Mouse (Mus musculus) neural tube, embryonic 15.5 days (tissue): ENCODE data around the gene Gm10318. TPM values are rescaled to one million over a fixed set of nuclear protein-coding genes. Genes with fewer than 3 reads are reported as not detected.

Experiments used
- ATAC-seq: fragments of 200-750 bp; cut with Nextera tagmentation; 2 replicates; pipeline ENCODE4 v1.8.0; 2017; ENCODE audit warnings: mild to moderate bottlenecking, moderate TSS enrichment, moderate library complexity; ENCODE audit not compliant: low FRiP score
- H3K27ac ChIP-seq: fragments of 300-500 bp; sonication (generic); replicated peaks from 2 replicates; pipeline ENCODE4 v1.5.1; 2015; ENCODE audit warnings: mild to moderate bottlenecking, inconsistent platforms
- H3K27me3 ChIP-seq: fragments of 300-500 bp; sonication (generic); replicated peaks from 2 replicates; pipeline ENCODE4 v1.6.1; 2015; ENCODE audit warnings: inconsistent platforms
- H3K36me3 ChIP-seq: fragments of 300-500 bp; sonication (generic); 2 replicates; pipeline ENCODE4 v1.6.1; 2015; ENCODE audit warnings: inconsistent platforms
- H3K4me1 ChIP-seq: fragments of 300-500 bp; sonication (generic); 2 replicates; pipeline ENCODE4 v1.6.1; 2015; ENCODE audit warnings: inconsistent platforms
- H3K4me2 ChIP-seq: fragments of 300-500 bp; sonication (generic); 2 replicates; pipeline ENCODE4 v1.6.1; 2015; ENCODE audit warnings: inconsistent platforms, mild to moderate bottlenecking, moderate library complexity
- H3K4me3 ChIP-seq: fragments of 300-500 bp; sonication (generic); replicated peaks from 2 replicates; pipeline ENCODE4 v1.5.1; 2015; ENCODE audit warnings: mild to moderate bottlenecking, inconsistent platforms
- H3K9ac ChIP-seq: fragments of 300-500 bp; sonication (generic); replicated peaks from 2 replicates; pipeline ENCODE4 v1.6.1; 2015; ENCODE audit warnings: mild to moderate bottlenecking, inconsistent platforms
- H3K9me3 ChIP-seq: fragments of 300-500 bp; sonication (generic); replicated peaks from 2 replicates; pipeline ENCODE4 v1.6.1; 2016; ENCODE audit warnings: inconsistent platforms
- WGBS: fragments of 180-500 bp; shearing (Covaris S2); methylation state at CpG from one replicate; pipeline ENCODE4 v1.1.7; 2015; ENCODE audit warnings: mixed read lengths; 5-methylcytosine and 5-hydroxymethylcytosine counted together
- polyA plus RNA-seq: library from polyadenylated mRNA; unstranded; fragments of >200 nt; fragmentation: Nextera tagmentation; extraction: Ambion mirVana; gene quantifications from 2 replicates; pipeline ENCODE4 v1.2.1, GENCODE M21; 2015

Gm10318 gene
- polyA plus RNA-seq, result 0.20 TPM in 1 of 2 replicates, not detected in the other

DNA sequence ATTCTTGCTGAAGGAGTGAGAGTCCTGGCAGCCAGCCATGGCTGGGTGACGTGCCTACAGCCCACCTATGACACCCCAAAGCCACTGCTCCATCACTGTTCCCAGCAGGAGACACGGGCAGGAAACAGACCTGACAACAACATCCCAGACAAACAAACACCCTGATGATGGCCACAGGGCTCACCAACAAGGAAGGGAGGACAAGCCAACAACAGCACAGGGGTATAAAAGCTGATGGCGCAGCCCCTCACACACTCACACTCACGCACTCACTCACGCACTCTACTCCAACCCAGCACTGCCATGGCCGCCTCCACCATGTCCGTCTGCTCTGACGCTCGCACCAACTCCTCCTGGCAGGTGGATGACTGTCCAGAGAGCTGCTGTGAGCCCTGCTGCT lies at the start of gene Gm10318:
TSS of gene Gm10318 (plus strand) at position 301 of the 400 bp plus-strand sequence.
- Histone ChIP-seq H3K9ac (no peak within 1 kb of the TSS), H3K36me3 (no peaks in the 10 kb centered on the region), H3K4me2 (no peak within 1 kb of the TSS), H3K9me3 (no peaks in the 10 kb centered on the region), H3K4me3 (no peak within 1 kb of the TSS), H3K27me3 (no peaks in the 10 kb centered on the region), H3K4me1 (no peaks in the 10 kb centered on the region), H3K27ac (no peak within 1 kb of the TSS)
- ATAC-seq, result no peak
- WGBS, result 65% methylated on average over 9 of the region's 9 CpGs

DNA sequence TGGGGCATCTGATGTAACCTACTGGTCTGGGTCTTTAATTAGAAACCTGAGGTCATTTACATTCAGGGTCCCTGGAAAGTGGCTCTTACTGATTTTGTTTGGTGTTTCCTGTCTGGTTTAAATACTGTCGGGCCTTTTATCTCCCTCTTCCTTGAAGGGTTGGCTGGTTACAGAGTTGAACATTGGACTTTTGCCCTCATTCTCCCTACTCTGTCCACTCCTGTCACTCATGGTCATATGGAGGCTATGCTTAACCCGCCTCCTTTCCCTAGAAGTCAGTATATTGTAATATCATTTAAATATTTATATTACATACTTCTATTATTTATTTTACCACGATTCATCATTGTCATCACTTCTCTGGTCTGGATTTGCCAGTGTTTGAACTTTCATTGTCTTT lies 48.6 kb upstream of the Gm10318 start:
- Histone ChIP-seq H3K9ac (no peak overlapping the region), H3K4me1 (no peaks in the 10 kb centered on the region)

DNA sequence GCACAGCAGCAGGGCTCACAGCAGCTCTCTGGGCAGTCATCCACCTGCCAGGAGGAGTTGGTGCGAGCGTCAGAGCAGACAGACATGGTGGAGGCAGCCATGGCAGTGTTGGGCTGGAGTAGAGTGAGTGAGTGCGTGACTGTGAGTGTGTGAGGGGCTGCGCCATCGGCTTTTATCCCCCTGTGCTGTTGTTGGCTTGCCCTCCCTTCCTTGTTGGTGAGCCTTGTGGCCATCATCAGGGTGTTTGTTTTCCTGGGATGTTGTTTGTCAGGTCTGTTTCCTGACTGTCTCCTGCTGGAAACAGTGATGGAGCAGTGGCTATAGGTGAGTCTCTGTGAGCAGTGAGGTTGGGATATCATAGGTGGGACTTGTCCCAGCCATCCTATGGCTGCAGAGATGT lies 40.9 kb upstream of the Gm10318 start, which contains the start of gene Gm9507:
TSS of gene Gm9507 (minus strand) at position 101 of the 400 bp plus-strand sequence.
- no peak for ATAC-seq
- Histone ChIP-seq H3K27me3 (no peaks in the 10 kb centered on the region), H3K27ac (no peak within 1 kb of the TSS), H3K36me3 (no peaks in the 10 kb centered on the region), H3K4me1 (peaks cover 4% of the 10 kb centered on the region; the same call in 1 of the 2 replicates), H3K4me3 (no peak within 1 kb of the TSS), H3K4me2 (no peak within 1 kb of the TSS), H3K9me3 (no peaks in the 10 kb centered on the region), H3K9ac (no peak within 1 kb of the TSS)
- WGBS, result 67% methylated on average over 5 of the region's 5 CpGs

More for the DNA sequence above, 48.6 kb upstream of the Gm10318 start:
- Histone ChIP-seq H3K27ac (no peak overlapping the region), H3K9me3 (no peaks in the 10 kb centered on the region), H3K4me2 (no peak overlapping the region), H3K27me3 (no peaks in the 10 kb centered on the region), H3K36me3 (no peaks in the 10 kb centered on the region), H3K4me3 (no peak overlapping the region)
- ATAC-seq, result no peak
- WGBS, result 85% methylated on average over 3 of the region's 3 CpGs

DNA sequence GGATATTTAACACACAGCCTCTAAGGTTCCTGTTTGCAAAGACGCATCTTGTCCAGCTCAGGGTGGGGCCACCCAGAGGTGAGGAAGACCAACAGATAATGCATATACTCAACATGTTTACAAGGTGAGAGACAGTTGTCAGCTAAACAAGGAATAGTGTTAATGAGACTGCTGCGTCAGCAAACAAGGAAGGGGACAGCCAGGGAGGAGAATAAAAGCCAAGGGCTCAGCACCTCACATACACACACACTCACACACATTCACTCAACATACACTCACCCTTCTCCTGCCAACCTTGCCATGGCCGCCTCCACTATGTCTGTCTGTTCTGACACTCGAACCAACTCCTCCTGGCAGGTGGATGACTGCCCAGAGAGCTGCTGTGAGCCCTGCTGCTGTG lies 38.3 kb upstream of the Gm10318 start, which contains the start of gene Gm2696:
TSS of gene Gm2696 (plus strand) at position 301 of the 400 bp plus-strand sequence.
- Histone ChIP-seq H3K4me3 (no peak within 1 kb of the TSS), H3K9me3 (no peaks in the 10 kb centered on the region), H3K27me3 (no peaks in the 10 kb centered on the region), H3K4me1 (peaks cover 4% of the 10 kb centered on the region; the same call in 1 of the 2 replicates), H3K9ac (no peak within 1 kb of the TSS), H3K36me3 (no peaks in the 10 kb centered on the region), H3K27ac (no peak within 1 kb of the TSS), H3K4me2 (no peak within 1 kb of the TSS)
- 52% methylated on average over 4 of the region's 4 CpGs for WGBS
- ATAC-seq, result no peak

DNA sequence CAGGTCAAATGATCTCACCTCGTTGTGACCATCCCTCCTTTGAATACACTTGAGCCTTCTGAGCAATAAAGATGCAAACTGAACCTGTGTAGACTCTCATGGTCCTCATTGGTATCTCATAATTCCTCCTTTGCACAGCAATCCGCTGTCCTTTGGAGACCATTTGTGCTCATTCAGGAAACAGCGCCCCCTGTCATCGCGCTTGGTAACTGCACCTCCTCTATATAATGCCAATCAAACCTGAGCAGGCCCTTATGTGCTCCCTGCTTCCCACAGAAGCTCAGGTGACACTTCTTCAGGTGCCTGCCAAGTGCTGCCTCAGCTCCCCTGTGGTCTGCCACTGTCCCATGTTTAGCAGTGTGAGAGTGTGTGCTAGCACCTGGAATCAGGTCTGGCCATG lies 37.1 kb upstream of the Gm10318 start:
- Histone ChIP-seq H3K27me3 (no peaks in the 10 kb centered on the region), H3K4me1 (peaks cover 4% of the 10 kb centered on the region; the same call in 1 of the 2 replicates), H3K9me3 (no peaks in the 10 kb centered on the region), H3K9ac (no peak overlapping the region), H3K4me3 (no peak overlapping the region), H3K4me2 (no peak overlapping the region), H3K27ac (no peak overlapping the region), H3K36me3 (no peaks in the 10 kb centered on the region)
- no peak for ATAC-seq
- 35% methylated on average over 5 of the region's 5 CpGs for WGBS

DNA sequence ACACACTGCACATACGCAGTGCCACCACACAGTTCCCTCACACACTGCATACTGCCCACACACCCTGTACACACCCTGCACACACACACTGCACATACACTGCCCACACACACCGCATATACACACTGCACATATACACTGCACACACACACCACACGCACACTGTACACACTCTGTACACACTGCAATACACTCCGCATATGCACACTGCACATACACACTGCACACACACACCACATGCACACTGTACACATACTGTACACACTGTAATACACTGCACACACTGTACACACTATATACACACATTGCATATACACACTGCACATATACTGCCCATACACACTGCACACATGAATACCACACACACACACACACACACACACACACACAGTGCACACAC lies 34.1 kb upstream of the Gm10318 start:
- Histone ChIP-seq H3K9ac (no peak overlapping the region), H3K27ac (no peak overlapping the region), H3K36me3 (no peaks in the 10 kb centered on the region), H3K9me3 (no peaks in the 10 kb centered on the region; the same call in 1 of the 2 replicates), H3K4me3 (no peak overlapping the region), H3K27me3 (no peaks in the 10 kb centered on the region), H3K4me2 (no peak overlapping the region), H3K4me1 (peaks cover 4% of the 10 kb centered on the region; the same call in 1 of the 2 replicates)
- no peak for ATAC-seq
- 98% methylated on average over 4 of the region's 4 CpGs for WGBS

DNA sequence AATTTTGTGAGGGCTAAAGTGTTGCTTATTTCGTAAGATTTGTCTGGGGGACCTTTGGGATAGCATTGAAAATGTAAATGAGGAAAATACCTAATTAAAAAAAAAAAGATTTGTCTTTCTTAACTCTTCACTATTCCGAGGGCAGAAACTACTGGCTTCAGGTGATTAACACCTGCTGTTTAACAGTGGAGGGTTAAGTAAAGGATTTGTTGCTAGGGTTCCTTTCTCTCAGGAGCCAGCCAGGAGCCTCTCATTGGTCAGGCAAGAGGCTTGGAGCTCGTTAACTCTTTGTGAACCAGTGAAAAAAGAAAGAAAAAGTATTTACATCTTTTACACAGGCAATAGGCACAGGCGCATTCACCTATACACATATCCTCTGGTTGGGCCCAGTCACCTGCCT lies 33.5 kb upstream of the Gm10318 start:
- peaks cover 5% of the 10 kb centered on the region; the same call in 1 of the 2 replicates for H3K9me3 ChIP-seq
- no peak overlapping the region for H3K4me2 ChIP-seq
- H3K4me3 ChIP-seq, result no peak overlapping the region
- H3K36me3 ChIP-seq, result no peaks in the 10 kb centered on the region
- H3K4me1 ChIP-seq, result peaks cover 4% of the 10 kb centered on the region; the same call in 1 of the 2 replicates
- no peak overlapping the region for H3K27ac ChIP-seq
- H3K9ac ChIP-seq, result no peak overlapping the region
- H3K27me3 ChIP-seq, result no peaks in the 10 kb centered on the region
- 41% methylated on average over 4 of the region's 4 CpGs for WGBS
- ATAC-seq, result no peak

DNA sequence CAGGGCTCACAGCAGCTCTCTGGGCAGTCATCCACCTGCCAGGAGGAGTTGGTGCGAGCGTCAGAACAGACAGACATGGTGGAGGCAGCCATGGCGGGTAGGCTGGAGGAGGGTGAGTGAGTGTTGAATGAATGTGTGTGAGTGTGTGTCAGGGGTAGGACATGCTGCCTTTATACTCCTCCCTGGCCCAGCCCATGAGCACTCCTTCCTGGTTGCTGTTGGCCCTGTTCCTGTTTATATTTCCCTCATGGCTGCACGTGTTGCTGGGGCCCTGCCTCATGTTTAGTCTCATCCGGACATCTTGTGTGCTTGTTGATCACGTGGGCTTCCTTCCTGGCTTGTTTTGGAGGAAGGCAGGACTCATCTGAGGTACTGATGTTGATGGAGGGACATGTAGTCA lies 25.7 kb upstream of the Gm10318 start, which contains the start of gene Krtap10-4:
TSS of gene Krtap10-4 (minus strand) at position 145 of the 400 bp plus-strand sequence.
- Histone ChIP-seq H3K4me2 (no peak within 1 kb of the TSS), H3K36me3 (no peaks in the 10 kb centered on the region), H3K27ac (no peak within 1 kb of the TSS), H3K4me1 (no peaks in the 10 kb centered on the region), H3K27me3 (no peaks in the 10 kb centered on the region), H3K4me3 (no peak within 1 kb of the TSS), H3K9ac (no peak within 1 kb of the TSS), H3K9me3 (peaks cover 5% of the 10 kb centered on the region; the same call in 1 of the 2 replicates)
- WGBS, result 69% methylated on average over 5 of the region's 6 CpGs
- no peak for ATAC-seq

DNA sequence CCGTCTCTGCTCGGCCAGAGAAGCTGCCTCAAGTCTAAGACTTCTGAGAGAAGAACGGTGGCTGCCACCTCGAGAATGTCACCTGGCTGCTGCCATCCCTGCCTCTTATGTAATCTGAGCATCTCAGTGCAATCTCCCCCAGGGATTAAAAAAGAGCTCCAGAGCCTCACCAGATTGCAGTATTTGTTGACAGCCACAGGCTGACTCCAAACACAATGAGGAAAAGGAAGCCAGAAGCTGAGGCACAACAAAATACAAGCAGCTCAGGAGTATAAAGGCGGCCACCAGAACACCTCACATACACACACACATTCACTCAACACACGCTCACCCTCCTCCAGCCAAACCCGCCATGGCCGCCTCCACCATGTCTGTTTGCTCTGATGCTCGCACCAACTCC lies 17.0 kb upstream of the Gm10318 start, which contains the start of gene Krtap10-10:
TSS of gene Krtap10-10 (plus strand) at position 301 of the 400 bp plus-strand sequence.
- no peak within 1 kb of the TSS for H3K9ac ChIP-seq
- no peaks in the 10 kb centered on the region for H3K4me1 ChIP-seq
- no peaks in the 10 kb centered on the region for H3K27me3 ChIP-seq
- no peak within 1 kb of the TSS for H3K4me3 ChIP-seq
- H3K27ac ChIP-seq, result no peak within 1 kb of the TSS
- ATAC-seq, result no peak
- 79% methylated on average over 9 of the region's 9 CpGs for WGBS
- no peaks in the 10 kb centered on the region for H3K9me3 ChIP-seq
- H3K36me3 ChIP-seq, result no peaks in the 10 kb centered on the region
- H3K4me2 ChIP-seq, result no peak within 1 kb of the TSS

DNA sequence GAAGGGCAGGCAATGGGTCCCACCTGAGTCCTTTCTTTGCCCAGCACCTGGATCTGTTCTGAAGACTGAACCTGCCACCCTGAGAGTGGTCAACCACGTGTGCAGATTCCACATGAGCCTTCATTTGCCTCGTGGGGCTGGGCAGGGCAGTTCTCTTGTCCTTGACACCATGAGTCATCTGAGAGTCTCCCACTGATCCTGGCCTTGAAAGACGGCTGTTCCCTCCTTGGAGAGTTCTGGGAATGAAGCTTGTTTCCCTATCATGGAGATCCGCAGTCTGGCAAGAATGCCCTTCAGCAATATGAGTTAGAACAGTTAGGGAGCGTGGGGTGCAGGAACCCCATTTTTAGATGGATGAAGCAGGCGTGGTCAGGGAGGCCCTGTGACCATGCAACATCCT lies 13.7 kb upstream of the Gm10318 start:
- no peak overlapping the region for H3K27ac ChIP-seq
- 87% methylated on average over 6 of the region's 6 CpGs for WGBS
- no peak overlapping the region for H3K4me2 ChIP-seq
- ATAC-seq, result no peak
- H3K9me3 ChIP-seq, result peaks cover 7% of the 10 kb centered on the region
- no peaks in the 10 kb centered on the region for H3K27me3 ChIP-seq
- H3K4me1 ChIP-seq, result no peaks in the 10 kb centered on the region
- no peaks in the 10 kb centered on the region for H3K36me3 ChIP-seq
- H3K4me3 ChIP-seq, result no peak overlapping the region
- H3K9ac ChIP-seq, result no peak overlapping the region

DNA sequence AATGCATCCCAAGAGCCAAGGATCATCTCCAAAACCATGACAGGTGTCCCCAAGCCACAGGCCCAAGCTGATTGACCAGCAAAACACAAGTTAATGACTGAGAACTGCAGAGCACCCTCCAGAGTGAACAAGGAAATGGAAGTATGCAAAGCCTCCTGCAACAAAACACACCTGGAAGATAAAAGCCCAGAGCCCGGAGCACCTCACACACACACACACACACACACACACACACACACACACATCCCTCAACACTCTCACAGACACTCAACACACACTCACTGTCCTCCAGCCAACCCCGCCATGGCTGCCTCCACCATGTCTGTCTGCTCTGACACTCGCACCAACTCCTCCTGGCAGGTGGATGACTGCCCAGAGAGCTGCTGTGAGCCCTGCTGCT lies 6.2 kb upstream of the Gm10318 start, which contains the start of gene Gm36176:
TSS of gene Gm36176 (plus strand) at position 301 of the 400 bp plus-strand sequence.
- WGBS, result 91% methylated on average over 2 of the region's 3 CpGs
- ATAC-seq, result no peak

DNA sequence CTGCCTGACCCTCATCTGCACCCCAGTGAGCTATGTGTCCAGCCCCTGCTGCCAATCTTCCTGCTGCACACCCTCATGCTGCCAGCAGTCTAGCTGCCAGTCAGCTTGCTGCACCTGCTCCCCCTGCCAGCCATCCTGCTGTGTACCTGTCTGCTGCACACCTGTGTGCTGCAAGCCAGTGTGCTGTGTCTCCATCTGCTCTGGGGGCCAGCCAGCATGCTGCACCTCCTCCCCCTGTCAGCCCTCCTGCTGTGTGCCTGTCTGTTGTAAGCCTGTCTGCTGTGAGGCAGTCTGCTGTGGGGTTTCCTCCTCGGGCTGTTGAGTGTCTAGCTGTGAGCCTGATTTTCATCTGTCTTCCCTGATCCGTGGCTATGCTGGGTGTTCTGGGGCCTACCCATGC lies 5.7 kb upstream of the Gm10318 start:
- Histone ChIP-seq H3K4me1 (no peaks in the 10 kb centered on the region), H3K9me3 (peaks cover 10% of the 10 kb centered on the region), H3K4me3 (no peak overlapping the region), H3K4me2 (no peak overlapping the region), H3K9ac (no peak overlapping the region), H3K36me3 (no peaks in the 10 kb centered on the region), H3K27ac (no peak overlapping the region), H3K27me3 (no peaks in the 10 kb centered on the region)
- 21% methylated on average over 2 of the region's 2 CpGs for WGBS
- no peak for ATAC-seq

More for the DNA sequence above, 6.2 kb upstream of the Gm10318 start, which contains the start of gene Gm36176:
- Histone ChIP-seq H3K4me2 (no peak within 1 kb of the TSS), H3K27me3 (no peaks in the 10 kb centered on the region), H3K4me1 (no peaks in the 10 kb centered on the region), H3K36me3 (no peaks in the 10 kb centered on the region), H3K9me3 (peaks cover 10% of the 10 kb centered on the region), H3K9ac (no peak within 1 kb of the TSS), H3K27ac (no peak within 1 kb of the TSS), H3K4me3 (no peak within 1 kb of the TSS)
